Mouse (Mus musculus) lung, embryonic 14.5 days (tissue): Measurements from ENCODE around the gene Ramp3. TPM values are rescaled to one million over a fixed set of nuclear protein-coding genes. Genes with fewer than 3 reads are reported as not detected.

Experiments
- ATAC-seq: fragments of 200-750 bp; cut with Nextera tagmentation; 2 replicates; pipeline ENCODE4 v1.8.0; 2017; ENCODE audit warnings: mild to moderate bottlenecking, moderate TSS enrichment, moderate library complexity; ENCODE audit not compliant: insufficient read depth
- DNase-seq: peaks from one replicate; pipeline ENCODE4 v3.0.0-alpha.2; 2015
- H3K27ac ChIP-seq: fragments of 300-500 bp; sonication (generic); 2 replicates; pipeline ENCODE4 v1.5.1; 2014; ENCODE audit warnings: low read depth, mild to moderate bottlenecking, moderate library complexity
- H3K27me3 ChIP-seq: fragments of 300-500 bp; sonication (generic); 2 replicates; pipeline ENCODE4 v1.6.1; 2014; ENCODE audit warnings: low read length, control low read depth; ENCODE audit not compliant: insufficient read depth
- H3K36me3 ChIP-seq: fragments of 300-500 bp; sonication (generic); 2 replicates; pipeline ENCODE4 v1.6.1; 2014; ENCODE audit warnings: control low read depth; ENCODE audit not compliant: insufficient read depth
- H3K4me1 ChIP-seq: fragments of 300-500 bp; sonication (generic); 2 replicates; pipeline ENCODE4 v1.6.1; 2014; ENCODE audit warnings: antibody characterized with exemption, control low read depth; ENCODE audit not compliant: insufficient read depth
- H3K4me2 ChIP-seq: fragments of 300-500 bp; sonication (generic); 2 replicates; pipeline ENCODE4 v1.6.1; 2014; ENCODE audit warnings: mild to moderate bottlenecking
- H3K4me3 ChIP-seq: fragments of 300-500 bp; sonication (generic); 2 replicates; pipeline ENCODE4 v1.5.1; 2014; ENCODE audit warnings: low read depth, low read length
- H3K9ac ChIP-seq: fragments of 300-500 bp; sonication (generic); 2 replicates; pipeline ENCODE4 v1.6.1; 2014
- H3K9me3 ChIP-seq: fragments of 300-500 bp; sonication (generic); 2 replicates; pipeline ENCODE4 v1.6.1; 2016; ENCODE audit warnings: low read depth, low read length, control low read depth
- CTCF ChIP-seq: IDR thresholded peaks from 2 replicates; pipeline ENCODE4 v1.5.1; 2016; ENCODE audit warnings: antibody characterized with exemption, low read depth
- WGBS: fragments of 180-500 bp; shearing (Covaris S2); extraction: QIAGEN DNeasy Blood & Tissue Kit; methylation state at CpG from one replicate; pipeline ENCODE4 v1.1.7; 2014; 5-methylcytosine and 5-hydroxymethylcytosine counted together
- polyA plus RNA-seq: library from polyadenylated mRNA; unstranded; fragments of >200 nt; fragmentation: Nextera tagmentation; extraction: Ambion mirVana; gene quantifications from 2 replicates; pipeline ENCODE4 v1.2.1, GENCODE M21; 2014

The Ramp3 gene
- polyA plus RNA-seq, 1 experiment from 2014 or later: 1.9 TPM

GRCm38 (mm10) chr11:6627731-6628130 is 30.6 kb upstream of the Ramp3 start:
- no peak for DNase-seq
- Histone ChIP-seq H3K36me3 (peaks cover 19% of the 10 kb centered on the region), H3K27me3 (no peaks in the 10 kb centered on the region), H3K4me2 (no peak overlapping the region), H3K4me3 (no peak overlapping the region), H3K9me3 (no peaks in the 10 kb centered on the region), H3K4me1 (peaks cover 12% of the 10 kb centered on the region; the same call in 1 of the 2 replicates), H3K27ac (0 out of 2 replicates have a peak overlapping the region, but pooled peaks have one; percentile 4), H3K9ac (no peak overlapping the region)
- no peak for ATAC-seq
- 76% methylated on average over 4 of the region's 4 CpGs for WGBS
- TF ChIP-seq CTCF: no peak

GRCm38 (mm10) chr11:6628568-6628967 is 29.8 kb upstream of the Ramp3 start:
- Histone ChIP-seq H3K4me2 (no peak overlapping the region), H3K4me1 (peaks cover 12% of the 10 kb centered on the region; the same call in 1 of the 2 replicates), H3K9me3 (no peaks in the 10 kb centered on the region), H3K27me3 (no peaks in the 10 kb centered on the region), H3K36me3 (peaks cover 11% of the 10 kb centered on the region), H3K27ac (no peak overlapping the region), H3K4me3 (no peak overlapping the region), H3K9ac (no peak overlapping the region)
- ATAC-seq (0 out of 2 replicates have a peak, but pooled peaks have one; percentile 23), DNase-seq (peak; percentile 65)
- peak; percentile 73 for TF ChIP-seq CTCF
- 22% methylated on average over 4 of the region's 4 CpGs for WGBS

GRCm38 (mm10) chr11:6629655-6630054 is 28.7 kb upstream of the Ramp3 start:
- no peaks in the 10 kb centered on the region for H3K27me3 ChIP-seq
- DNase-seq (peak; percentile 60), ATAC-seq (no peak)
- no peaks in the 10 kb centered on the region for H3K9me3 ChIP-seq
- no peak overlapping the region for H3K9ac ChIP-seq
- no peak overlapping the region for H3K4me2 ChIP-seq
- peaks cover 10% of the 10 kb centered on the region; the same call in 1 of the 2 replicates for H3K4me1 ChIP-seq
- no peak overlapping the region for H3K4me3 ChIP-seq
- H3K36me3 ChIP-seq: 0 out of 2 replicates have a peak, but pooled peaks cover under 1% of the 10 kb centered on the region
- peak; percentile 48 for TF ChIP-seq CTCF
- no peak overlapping the region for H3K27ac ChIP-seq

- ATAC-seq: no peak
- Histone ChIP-seq H3K4me3 (no peak overlapping the region), H3K27me3 (no peaks in the 10 kb centered on the region), H3K4me2 (no peak overlapping the region), H3K36me3 (no peaks in the 10 kb centered on the region), H3K9me3 (no peaks in the 10 kb centered on the region), H3K9ac (no peak overlapping the region), H3K27ac (no peak overlapping the region), H3K4me1 (no peaks in the 10 kb centered on the region)
- WGBS: 70% methylated on average over 8 of the region's 8 CpGs
- DNase-seq: no peak
- TF ChIP-seq CTCF: peak; percentile 17; the same call in 1 of the 2 replicates
Measured at GRCm38 (mm10) chr11:6636150-6636549, 22.2 kb upstream of the Ramp3 start.

GRCm38 (mm10) chr11:6638537-6638936 is 19.8 kb upstream of the Ramp3 start, which contains the start of gene Wap:
Gene Wap (minus strand): TSS chr11:6638637.
- ATAC-seq (no peak), DNase-seq (no peak)
- Histone ChIP-seq H3K4me2 (no peak within 1 kb of the TSS), H3K4me3 (no peak within 1 kb of the TSS), H3K27me3 (no peaks in the 10 kb centered on the region), H3K9ac (no peak within 1 kb of the TSS), H3K9me3 (no peaks in the 10 kb centered on the region), H3K36me3 (no peaks in the 10 kb centered on the region), H3K27ac (no peak within 1 kb of the TSS), H3K4me1 (no peaks in the 10 kb centered on the region)
- WGBS: 89% methylated on average over 4 of the region's 4 CpGs
- TF ChIP-seq CTCF: no peak

- no peak for DNase-seq
- Histone ChIP-seq H3K27ac (no peak overlapping the region), H3K4me1 (no peaks in the 10 kb centered on the region), H3K9me3 (no peaks in the 10 kb centered on the region), H3K36me3 (no peaks in the 10 kb centered on the region), H3K9ac (no peak overlapping the region), H3K4me3 (no peak overlapping the region), H3K4me2 (no peak overlapping the region), H3K27me3 (no peaks in the 10 kb centered on the region)
- ATAC-seq: no peak
- no peak for TF ChIP-seq CTCF
- 75% methylated on average over 6 of the region's 6 CpGs for whole genome bisulfite sequencing
Measured at GRCm38 (mm10) chr11:6639072-6639471, 19.2 kb upstream of the Ramp3 start.

- WGBS: 74% methylated on average over 6 of the region's 6 CpGs
Measured at GRCm38 (mm10) chr11:6644566-6644965, 13.8 kb upstream of the Ramp3 start.

More at GRCm38 (mm10) chr11:6644566-6644965, 13.8 kb upstream of the Ramp3 start:
- H3K9ac ChIP-seq: no peak overlapping the region
- ATAC-seq (no peak), DNase-seq (no peak)
- H3K4me3 ChIP-seq: no peak overlapping the region
- no peak for TF ChIP-seq CTCF
- H3K27me3 ChIP-seq: no peaks in the 10 kb centered on the region
- H3K4me2 ChIP-seq: no peak overlapping the region
- no peaks in the 10 kb centered on the region for H3K36me3 ChIP-seq
- H3K4me1 ChIP-seq: no peaks in the 10 kb centered on the region
- no peak overlapping the region for H3K27ac ChIP-seq
- no peaks in the 10 kb centered on the region for H3K9me3 ChIP-seq
